Mouse (Mus musculus): ENCODE data around the gene Rae1. TPM values are rescaled to one million over a fixed set of nuclear protein-coding genes. Genes with fewer than 3 reads are reported as not detected.

Rae1 gene
- polyA plus RNA-seq (2015; fragmentation: Nextera tagmentation; extraction: Ambion mirVana): 104 and 109 TPM in 2 replicates

GRCm38 (mm10) chr2:172999630-173000284 lies at the start of gene Rae1:
Rae1 (plus strand) TSS chr2:173000117.
- Histone ChIP-seq H3K9me3 (ENCODE audit: control insufficient read depth, low read length) (no peaks in the 10 kb centered on the region), H3K9ac (ENCODE audit: low read length) (peak within 1 kb of the TSS; percentile 93), H3K36me3 (ENCODE audit: control insufficient read depth, insufficient read depth, low read length) (peaks cover 17% of the 10 kb centered on the region), H3K4me2 (ENCODE audit: low read depth, low read length) (peak within 1 kb of the TSS; percentile 78), H3K4me3 (ENCODE audit: low read length) (peak within 1 kb of the TSS; percentile 96), H3K27ac (ENCODE audit: low read length) (peak within 1 kb of the TSS; percentile 80), H3K4me1 (replicated peaks; ENCODE audit: control insufficient read depth, insufficient read depth, low read length) (peaks cover 8% of the 10 kb centered on the region), H3K27me3 (ENCODE audit: control insufficient read depth, insufficient read depth, low read depth, low read length) (no peaks in the 10 kb centered on the region; the same call in 1 of the 2 replicates)
- WGBS: under 1% methylated on average over 45 of the region's 45 CpGs
- ATAC-seq (ENCODE audit: low read depth): peak; percentile 97

DNA sequence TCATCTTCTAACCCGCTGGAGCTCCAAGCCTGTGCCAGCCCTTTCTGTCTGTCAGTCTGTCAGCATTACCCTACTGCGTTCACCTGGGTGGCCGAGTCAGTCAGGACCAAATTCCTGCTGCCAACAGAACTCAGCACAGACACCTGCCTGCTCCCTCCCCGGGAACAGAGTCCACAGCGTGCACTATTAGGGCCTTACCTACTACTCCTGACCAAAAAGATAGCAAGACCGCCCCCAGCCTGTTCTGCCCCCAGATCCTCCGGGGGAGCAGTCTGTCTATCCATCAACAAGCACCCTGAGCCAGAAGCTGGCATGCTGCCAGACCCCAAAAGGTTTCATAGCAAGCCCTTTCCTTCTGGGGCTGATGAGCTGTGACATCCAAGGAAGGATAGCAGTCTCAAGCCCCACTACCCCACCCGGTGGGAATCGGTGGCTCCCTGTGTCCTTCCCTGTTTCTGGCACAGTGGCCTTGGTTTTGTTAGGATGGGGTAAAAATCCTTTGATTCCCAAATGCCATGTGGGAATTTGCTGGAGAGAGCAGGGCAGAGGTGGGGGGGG lies 49.7 kb upstream of the Rae1 start:
- Histone ChIP-seq H3K9ac (ENCODE audit: low read length) (no peak overlapping the region), H3K27me3 (ENCODE audit: control insufficient read depth, insufficient read depth, low read depth, low read length) (no peaks in the 10 kb centered on the region), H3K27ac (ENCODE audit: low read length) (no peak overlapping the region), H3K4me2 (ENCODE audit: low read depth, low read length) (no peak overlapping the region), H3K4me3 (ENCODE audit: low read length) (no peak overlapping the region), H3K9me3 (ENCODE audit: control insufficient read depth, low read length) (no peaks in the 10 kb centered on the region), H3K36me3 (ENCODE audit: control insufficient read depth, insufficient read depth, low read length) (no peaks in the 10 kb centered on the region), H3K4me1 (replicated peaks; ENCODE audit: control insufficient read depth, insufficient read depth, low read length) (peaks cover 9% of the 10 kb centered on the region)
- WGBS: 53% methylated on average over 9 of the region's 9 CpGs
- ATAC-seq (ENCODE audit: low read depth): 0 out of 2 replicates have a peak, but pooled peaks have one; percentile 18

DNA sequence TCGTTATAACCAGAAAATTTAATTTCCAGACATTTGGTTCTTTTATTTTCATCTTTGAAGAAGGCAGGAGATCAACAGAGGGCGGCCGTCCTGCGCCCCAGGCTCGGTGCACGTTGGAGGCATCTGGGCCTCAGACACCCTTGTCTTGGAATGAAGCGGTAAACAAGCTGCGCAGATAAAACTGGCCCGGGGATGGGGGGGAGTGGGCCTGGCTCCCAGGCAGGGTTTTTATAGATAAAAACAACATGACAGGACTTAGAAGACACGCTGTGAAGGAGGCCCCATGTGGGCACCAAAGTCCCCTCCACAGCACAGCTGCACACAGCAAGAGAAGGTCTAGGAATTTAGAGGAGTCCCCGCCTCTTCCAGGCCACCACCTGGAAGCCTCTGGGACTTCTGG lies 49.2 kb upstream of the Rae1 start:
- H3K9ac ChIP-seq (ENCODE audit: low read length): no peak overlapping the region
- ATAC-seq (ENCODE audit: low read depth): peak; percentile 36; the same call in 1 of the 2 replicates

GRCm38 (mm10) chr2:172951976-172952375 lies 47.9 kb upstream of the Rae1 start:
- H3K9ac ChIP-seq (ENCODE audit: low read length): no peak overlapping the region
- H3K4me2 ChIP-seq (ENCODE audit: low read depth, low read length): no peak overlapping the region
- no peaks in the 10 kb centered on the region; the same call in 1 of the 2 replicates for H3K9me3 ChIP-seq (ENCODE audit: control insufficient read depth, low read length)
- 87% methylated on average over 2 of the region's 2 CpGs for WGBS
- no peak for ATAC-seq (ENCODE audit: low read depth)
- no peak overlapping the region for H3K27ac ChIP-seq (ENCODE audit: low read length)
- H3K36me3 ChIP-seq (ENCODE audit: control insufficient read depth, insufficient read depth, low read length): no peaks in the 10 kb centered on the region
- peaks cover 9% of the 10 kb centered on the region for H3K4me1 ChIP-seq (replicated peaks; ENCODE audit: control insufficient read depth, insufficient read depth, low read length)
- no peaks in the 10 kb centered on the region for H3K27me3 ChIP-seq (ENCODE audit: control insufficient read depth, insufficient read depth, low read depth, low read length)
- no peak overlapping the region for H3K4me3 ChIP-seq (ENCODE audit: low read length)

More for the DNA sequence above, 49.2 kb upstream of the Rae1 start:
- peaks cover 9% of the 10 kb centered on the region for H3K4me1 ChIP-seq (replicated peaks; ENCODE audit: control insufficient read depth, insufficient read depth, low read length)
- no peak overlapping the region for H3K4me2 ChIP-seq (ENCODE audit: low read depth, low read length)
- H3K27me3 ChIP-seq (ENCODE audit: control insufficient read depth, insufficient read depth, low read depth, low read length): no peaks in the 10 kb centered on the region
- no peaks in the 10 kb centered on the region for H3K9me3 ChIP-seq (ENCODE audit: control insufficient read depth, low read length)
- no peak overlapping the region for H3K27ac ChIP-seq (ENCODE audit: low read length)
- 28% methylated on average over 11 of the region's 11 CpGs for WGBS
- no peaks in the 10 kb centered on the region for H3K36me3 ChIP-seq (ENCODE audit: control insufficient read depth, insufficient read depth, low read length)
- no peak overlapping the region for H3K4me3 ChIP-seq (ENCODE audit: low read length)

DNA sequence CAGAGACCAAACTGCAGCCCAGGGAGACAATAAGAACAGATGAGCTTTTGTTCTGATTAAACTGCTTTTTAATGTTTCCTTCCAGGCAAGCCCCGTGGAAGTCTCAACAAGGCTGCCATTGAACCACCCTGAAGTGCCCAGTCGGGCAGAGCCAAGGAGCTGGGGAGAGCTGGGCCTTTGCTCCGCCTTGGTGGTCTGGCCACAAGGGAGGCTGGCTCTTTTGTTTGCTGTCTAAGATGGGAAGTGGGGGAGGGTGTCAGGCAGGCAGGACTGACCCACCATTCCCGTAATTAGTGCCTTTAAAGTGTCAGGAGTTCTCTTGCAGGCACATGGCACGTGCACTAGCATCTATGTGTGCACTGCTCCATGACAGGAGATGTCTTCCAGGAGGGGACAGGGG lies 41.3 kb upstream of the Rae1 start:
- Histone ChIP-seq H3K4me1 (replicated peaks; ENCODE audit: control insufficient read depth, insufficient read depth, low read length) (no peaks in the 10 kb centered on the region; the same call in 1 of the 2 replicates), H3K36me3 (ENCODE audit: control insufficient read depth, insufficient read depth, low read length) (no peaks in the 10 kb centered on the region), H3K4me2 (ENCODE audit: low read depth, low read length) (no peak overlapping the region), H3K27ac (ENCODE audit: low read length) (no peak overlapping the region), H3K4me3 (ENCODE audit: low read length) (no peak overlapping the region), H3K27me3 (ENCODE audit: control insufficient read depth, insufficient read depth, low read depth, low read length) (no peaks in the 10 kb centered on the region), H3K9me3 (ENCODE audit: control insufficient read depth, low read length) (no peaks in the 10 kb centered on the region; the same call in 1 of the 2 replicates), H3K9ac (ENCODE audit: low read length) (no peak overlapping the region)
- 0 out of 2 replicates have a peak, but pooled peaks have one; percentile 27 for ATAC-seq (ENCODE audit: low read depth)
- WGBS: 21% methylated on average over 5 of the region's 5 CpGs

GRCm38 (mm10) chr2:172959006-172959768 lies 40.7 kb upstream of the Rae1 start:
- no peaks in the 10 kb centered on the region for H3K27me3 ChIP-seq (ENCODE audit: control insufficient read depth, insufficient read depth, low read depth, low read length)
- WGBS: 44% methylated on average over 13 of the region's 13 CpGs
- no peak overlapping the region for H3K4me2 ChIP-seq (ENCODE audit: low read depth, low read length)
- no peak overlapping the region for H3K9ac ChIP-seq (ENCODE audit: low read length)
- H3K4me1 ChIP-seq (replicated peaks; ENCODE audit: control insufficient read depth, insufficient read depth, low read length): no peaks in the 10 kb centered on the region; the same call in 1 of the 2 replicates
- H3K4me3 ChIP-seq (ENCODE audit: low read length): no peak overlapping the region
- no peaks in the 10 kb centered on the region; the same call in 1 of the 2 replicates for H3K9me3 ChIP-seq (ENCODE audit: control insufficient read depth, low read length)
- no peaks in the 10 kb centered on the region for H3K36me3 ChIP-seq (ENCODE audit: control insufficient read depth, insufficient read depth, low read length)
- ATAC-seq (ENCODE audit: low read depth): no peak; the same call in 1 of the 2 replicates
- no peak overlapping the region for H3K27ac ChIP-seq (ENCODE audit: low read length)

GRCm38 (mm10) chr2:172960350-172960749 lies 39.6 kb upstream of the Rae1 start:
- Histone ChIP-seq H3K36me3 (ENCODE audit: control insufficient read depth, insufficient read depth, low read length) (no peaks in the 10 kb centered on the region), H3K9ac (ENCODE audit: low read length) (no peak overlapping the region), H3K4me1 (replicated peaks; ENCODE audit: control insufficient read depth, insufficient read depth, low read length) (no peaks in the 10 kb centered on the region; the same call in 1 of the 2 replicates), H3K4me3 (ENCODE audit: low read length) (no peak overlapping the region), H3K27me3 (ENCODE audit: control insufficient read depth, insufficient read depth, low read depth, low read length) (no peaks in the 10 kb centered on the region), H3K4me2 (ENCODE audit: low read depth, low read length) (no peak overlapping the region), H3K27ac (ENCODE audit: low read length) (no peak overlapping the region), H3K9me3 (ENCODE audit: control insufficient read depth, low read length) (no peaks in the 10 kb centered on the region; the same call in 1 of the 2 replicates)
- ATAC-seq (ENCODE audit: low read depth): no peak
- 84% methylated on average over 3 of the region's 3 CpGs for WGBS

DNA sequence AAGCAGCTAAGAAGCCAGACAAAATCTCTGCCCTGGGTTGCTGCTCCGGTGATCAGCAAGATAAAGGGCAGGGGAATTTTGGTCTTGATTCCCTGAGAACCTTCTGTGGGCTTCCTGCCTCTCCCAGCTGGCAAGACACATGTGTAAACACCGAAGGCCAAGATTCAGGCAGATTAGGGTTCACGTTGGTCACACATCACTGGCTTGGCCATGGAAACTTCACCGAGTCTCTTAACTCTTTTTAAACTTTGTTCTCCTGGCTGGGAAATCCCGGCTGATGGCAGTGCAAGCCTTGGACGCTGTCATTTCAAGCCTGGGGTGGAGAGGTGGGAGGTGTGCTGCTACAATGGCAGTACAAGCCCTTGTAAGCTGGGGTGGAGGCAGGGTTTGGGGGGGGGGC lies 38.7 kb upstream of the Rae1 start:
- H3K36me3 ChIP-seq (ENCODE audit: control insufficient read depth, insufficient read depth, low read length): no peaks in the 10 kb centered on the region
- H3K4me1 ChIP-seq (replicated peaks; ENCODE audit: control insufficient read depth, insufficient read depth, low read length): no peaks in the 10 kb centered on the region; the same call in 1 of the 2 replicates
- H3K9ac ChIP-seq (ENCODE audit: low read length): no peak overlapping the region
- H3K27ac ChIP-seq (ENCODE audit: low read length): no peak overlapping the region
- H3K9me3 ChIP-seq (ENCODE audit: control insufficient read depth, low read length): no peaks in the 10 kb centered on the region; the same call in 1 of the 2 replicates
- WGBS: 48% methylated on average over 6 of the region's 6 CpGs
- no peaks in the 10 kb centered on the region for H3K27me3 ChIP-seq (ENCODE audit: control insufficient read depth, insufficient read depth, low read depth, low read length)
- ATAC-seq (ENCODE audit: low read depth): no peak
- H3K4me3 ChIP-seq (ENCODE audit: low read length): no peak overlapping the region
- no peak overlapping the region for H3K4me2 ChIP-seq (ENCODE audit: low read depth, low read length)

DNA sequence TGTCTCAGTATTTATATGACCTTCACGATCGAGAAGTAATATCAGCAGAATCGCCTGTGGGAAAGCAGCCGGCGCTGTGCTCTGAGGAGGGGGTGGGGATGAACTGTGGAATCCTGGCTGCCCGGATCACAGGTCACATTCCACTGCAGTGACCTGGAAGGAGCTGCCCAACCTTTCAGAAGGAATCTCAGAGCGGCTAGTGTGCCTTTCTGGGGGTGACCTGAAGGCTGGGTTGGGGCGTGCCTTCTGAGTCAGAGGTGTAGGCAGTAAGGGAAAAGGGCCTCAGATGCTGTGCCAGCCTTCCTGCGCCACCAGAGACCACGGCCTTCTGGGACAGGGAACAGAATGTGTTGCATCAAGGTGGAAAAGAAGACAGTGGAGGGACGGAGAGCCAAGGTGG lies 34.7 kb upstream of the Rae1 start:
- 23% methylated on average over 11 of the region's 11 CpGs for WGBS
- no peaks in the 10 kb centered on the region for H3K4me1 ChIP-seq (replicated peaks; ENCODE audit: control insufficient read depth, insufficient read depth, low read length)
- no peak for ATAC-seq (ENCODE audit: low read depth)
- H3K9ac ChIP-seq (ENCODE audit: low read length): no peak overlapping the region
- no peaks in the 10 kb centered on the region for H3K36me3 ChIP-seq (ENCODE audit: control insufficient read depth, insufficient read depth, low read length)
- H3K4me3 ChIP-seq (ENCODE audit: low read length): no peak overlapping the region
- no peak overlapping the region for H3K27ac ChIP-seq (ENCODE audit: low read length)
- H3K4me2 ChIP-seq (ENCODE audit: low read depth, low read length): no peak overlapping the region
- no peaks in the 10 kb centered on the region for H3K9me3 ChIP-seq (ENCODE audit: control insufficient read depth, low read length)
- H3K27me3 ChIP-seq (ENCODE audit: control insufficient read depth, insufficient read depth, low read depth, low read length): no peaks in the 10 kb centered on the region
